Mouse (Mus musculus): ENCODE results near the gene Selenoh. TPM values are rescaled to one million over a fixed set of nuclear protein-coding genes. Genes with fewer than 3 reads are reported as not detected.

The Selenoh gene
- total and polyA plus RNA-seq, 2 experiments from 2014 or later, result 194 to 228 TPM

- no peak overlapping the region for H3K4me3 ChIP-seq (ENCODE audit: low read depth, low read length)
- no peak overlapping the region for H3K9ac ChIP-seq
- H3K27me3 ChIP-seq (ENCODE audit: insufficient read depth, low read length), result no peaks in the 10 kb centered on the region
- no peak overlapping the region for H3K27ac ChIP-seq (ENCODE audit: low read depth, low read length)
- H3K9me3 ChIP-seq (ENCODE audit: low read length), result no peaks in the 10 kb centered on the region
- no peak for TF ChIP-seq CTCF (IDR thresholded peaks at IDR 0.05; ENCODE audit: low read depth)
- H3K36me3 ChIP-seq (ENCODE audit: insufficient read depth), result 0 out of 2 replicates have a peak, but pooled peaks cover 4% of the 10 kb centered on the region
- peaks cover 25% of the 10 kb centered on the region for H3K4me1 ChIP-seq (ENCODE audit: insufficient read depth)
- 20% methylated on average over 3 of the region's 3 CpGs for WGBS
- no peak overlapping the region for H3K4me2 ChIP-seq (ENCODE audit: low read depth)
- no peak for DNase-seq
- no peak for ATAC-seq
These were observed 37.6 kb downstream of the Selenoh start for GRCm38 (mm10) chr2:84632999-84633398.

DNA sequence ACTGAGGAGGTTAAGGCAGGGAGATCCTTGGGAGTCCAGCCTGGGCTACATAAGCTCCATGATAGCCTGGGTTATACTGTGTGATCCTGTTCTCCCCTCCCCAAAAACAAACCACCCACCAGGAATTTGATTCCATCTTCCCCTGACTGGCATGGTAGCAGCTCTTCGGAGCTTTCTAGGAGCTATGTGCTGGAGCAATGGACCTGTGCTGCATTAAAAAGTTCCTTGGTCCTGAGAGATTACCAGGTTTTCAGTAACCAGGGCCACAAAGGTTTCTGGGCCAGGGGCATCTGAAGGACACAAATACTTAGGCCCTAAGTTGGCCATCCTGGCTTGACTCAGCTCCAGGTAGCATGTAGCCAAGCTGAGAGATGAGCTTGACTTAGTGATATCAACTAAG, 38.6 kb downstream of the Selenoh start:
- ATAC-seq (no peak), DNase-seq (no peak)
- WGBS, result 96% methylated on average over 1 of the region's 1 CpGs
- Histone ChIP-seq H3K9me3 (ENCODE audit: low read length) (no peaks in the 10 kb centered on the region), H3K4me3 (ENCODE audit: low read depth, low read length) (no peak overlapping the region), H3K36me3 (ENCODE audit: insufficient read depth) (0 out of 2 replicates have a peak, but pooled peaks cover 4% of the 10 kb centered on the region), H3K4me2 (ENCODE audit: low read depth) (no peak overlapping the region), H3K4me1 (ENCODE audit: insufficient read depth) (peaks cover 17% of the 10 kb centered on the region), H3K27me3 (ENCODE audit: insufficient read depth, low read length) (no peaks in the 10 kb centered on the region), H3K9ac (no peak overlapping the region), H3K27ac (ENCODE audit: low read depth, low read length) (no peak overlapping the region)
- TF ChIP-seq CTCF (IDR thresholded peaks at IDR 0.05; ENCODE audit: low read depth), result no peak

- DNase-seq (no peak), ATAC-seq (no peak)
- Histone ChIP-seq H3K9me3 (ENCODE audit: low read length) (no peaks in the 10 kb centered on the region), H3K27me3 (ENCODE audit: insufficient read depth, low read length) (no peaks in the 10 kb centered on the region), H3K4me3 (ENCODE audit: low read depth, low read length) (no peak overlapping the region), H3K36me3 (ENCODE audit: insufficient read depth) (peaks cover 7% of the 10 kb centered on the region), H3K4me1 (ENCODE audit: insufficient read depth) (no peaks in the 10 kb centered on the region), H3K9ac (no peak overlapping the region), H3K4me2 (ENCODE audit: low read depth) (no peak overlapping the region), H3K27ac (ENCODE audit: low read depth, low read length) (no peak overlapping the region)
- 69% methylated on average over 3 of the region's 3 CpGs for WGBS
- no peak for TF ChIP-seq CTCF (IDR thresholded peaks at IDR 0.05; ENCODE audit: low read depth)
These were observed 43.5 kb downstream of the Selenoh start for GRCm38 (mm10) chr2:84627036-84627435.

- Histone ChIP-seq H3K36me3 (ENCODE audit: insufficient read depth) (peaks cover 6% of the 10 kb centered on the region), H3K9me3 (ENCODE audit: low read length) (no peaks in the 10 kb centered on the region), H3K9ac (no peak overlapping the region), H3K27ac (ENCODE audit: low read depth, low read length) (no peak overlapping the region), H3K27me3 (ENCODE audit: insufficient read depth, low read length) (no peaks in the 10 kb centered on the region), H3K4me3 (ENCODE audit: low read depth, low read length) (no peak overlapping the region), H3K4me2 (ENCODE audit: low read depth) (no peak overlapping the region), H3K4me1 (ENCODE audit: insufficient read depth) (no peaks in the 10 kb centered on the region)
- ATAC-seq (no peak), DNase-seq (no peak)
- WGBS, result 76% methylated on average over 7 of the region's 7 CpGs
- no peak for TF ChIP-seq CTCF (IDR thresholded peaks at IDR 0.05; ENCODE audit: low read depth)
These were observed 44.1 kb downstream of the Selenoh start for GRCm38 (mm10) chr2:84626366-84626975.

DNA sequence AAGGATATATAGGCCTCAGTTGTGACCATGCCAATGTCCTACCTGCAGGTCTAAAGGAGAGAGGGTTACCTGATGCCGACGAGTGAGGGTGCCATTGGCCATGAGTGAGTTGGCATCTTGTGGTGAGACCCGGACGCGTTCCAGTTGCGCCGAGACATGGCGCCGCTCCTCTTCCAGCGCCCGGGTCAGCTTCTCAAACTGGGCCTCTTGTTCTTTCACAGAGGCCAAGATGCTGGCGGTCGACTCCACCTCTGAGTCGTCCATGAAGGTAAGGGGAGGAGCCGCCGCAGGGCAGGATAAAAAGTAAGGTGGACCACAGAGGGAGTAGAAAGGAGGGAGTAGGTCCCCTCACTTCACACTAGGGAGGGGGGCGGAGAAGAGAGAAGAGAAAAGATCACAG, 46.4 kb downstream of the Selenoh start:
- Histone ChIP-seq H3K4me2 (ENCODE audit: low read depth) (no peak overlapping the region), H3K4me1 (ENCODE audit: insufficient read depth) (no peaks in the 10 kb centered on the region), H3K9me3 (ENCODE audit: low read length) (no peaks in the 10 kb centered on the region), H3K36me3 (ENCODE audit: insufficient read depth) (peaks cover 25% of the 10 kb centered on the region), H3K27ac (ENCODE audit: low read depth, low read length) (no peak overlapping the region), H3K9ac (no peak overlapping the region), H3K27me3 (ENCODE audit: insufficient read depth, low read length) (no peaks in the 10 kb centered on the region), H3K4me3 (ENCODE audit: low read depth, low read length) (no peak overlapping the region)
- TF ChIP-seq CTCF (IDR thresholded peaks at IDR 0.05; ENCODE audit: low read depth), result no peak
- DNase-seq (no peak), ATAC-seq (no peak)
- WGBS, result 95% methylated on average over 17 of the region's 17 CpGs

DNA sequence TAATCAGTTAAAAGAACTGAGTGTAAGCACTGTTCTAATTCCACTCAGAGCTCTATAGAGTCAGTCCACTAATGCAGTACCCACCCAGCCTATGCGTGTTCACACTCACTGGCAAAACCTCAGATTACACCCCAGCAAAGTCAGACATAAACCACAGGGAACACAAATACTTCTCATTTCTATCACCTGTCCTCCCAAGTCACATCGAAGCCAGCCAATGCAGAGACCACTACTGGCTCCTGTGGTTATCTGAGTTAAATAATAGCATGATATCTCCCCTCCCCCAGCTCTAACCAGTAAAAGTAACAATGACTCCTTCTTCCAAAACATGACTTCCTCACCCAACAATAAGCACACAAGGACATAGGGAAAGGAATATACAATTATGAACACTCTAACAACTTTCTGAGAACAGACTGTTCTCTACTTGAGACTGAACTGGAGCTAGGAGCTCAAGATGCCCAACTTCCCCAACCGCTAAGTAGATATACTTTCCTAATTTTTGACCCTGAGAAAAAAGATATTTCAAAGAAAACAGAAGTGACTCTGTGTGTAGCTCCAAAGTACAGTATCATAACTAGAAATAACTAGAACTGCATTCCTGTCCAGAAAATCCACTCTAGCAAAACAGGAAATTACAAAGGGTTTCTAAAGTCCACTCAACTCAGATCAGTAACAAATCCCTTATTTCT, 47.0 kb downstream of the Selenoh start:
- DNase-seq (no peak), ATAC-seq (no peak)
- Histone ChIP-seq H3K4me2 (ENCODE audit: low read depth) (no peak overlapping the region), H3K36me3 (ENCODE audit: insufficient read depth) (peaks cover 30% of the 10 kb centered on the region), H3K27ac (ENCODE audit: low read depth, low read length) (no peak overlapping the region), H3K4me3 (ENCODE audit: low read depth, low read length) (no peak overlapping the region), H3K9me3 (ENCODE audit: low read length) (no peaks in the 10 kb centered on the region), H3K9ac (no peak overlapping the region), H3K27me3 (ENCODE audit: insufficient read depth, low read length) (no peaks in the 10 kb centered on the region), H3K4me1 (ENCODE audit: insufficient read depth) (no peaks in the 10 kb centered on the region)
- TF ChIP-seq CTCF (IDR thresholded peaks at IDR 0.05; ENCODE audit: low read depth), result no peak
- WGBS, result 91% methylated on average over 3 of the region's 3 CpGs

- DNase-seq, result no peak
- Histone ChIP-seq H3K9ac (no peak overlapping the region), H3K9me3 (ENCODE audit: low read length) (no peaks in the 10 kb centered on the region), H3K4me1 (ENCODE audit: insufficient read depth) (no peaks in the 10 kb centered on the region), H3K4me3 (ENCODE audit: low read depth, low read length) (no peak overlapping the region), H3K27me3 (ENCODE audit: insufficient read depth, low read length) (no peaks in the 10 kb centered on the region), H3K36me3 (ENCODE audit: insufficient read depth) (peaks cover 31% of the 10 kb centered on the region), H3K4me2 (ENCODE audit: low read depth) (no peak overlapping the region), H3K27ac (ENCODE audit: low read depth, low read length) (no peak overlapping the region)
- ATAC-seq, result no peak
- WGBS, result 81% methylated on average over 2 of the region's 2 CpGs
- no peak for TF ChIP-seq CTCF (IDR thresholded peaks at IDR 0.05; ENCODE audit: low read depth)
These were observed 47.9 kb downstream of the Selenoh start for GRCm38 (mm10) chr2:84622668-84623067.

Data from forebrain, postnatal 0 days (tissue).